Mouse (Mus musculus): ENCODE measurements around the gene Cdk10.

Gene Cdk10

GRCm38 (mm10) chr8:123275096-123275495 lies 50.5 kb downstream of the Cdk10 start:
- DNase-seq = no peak

DNA sequence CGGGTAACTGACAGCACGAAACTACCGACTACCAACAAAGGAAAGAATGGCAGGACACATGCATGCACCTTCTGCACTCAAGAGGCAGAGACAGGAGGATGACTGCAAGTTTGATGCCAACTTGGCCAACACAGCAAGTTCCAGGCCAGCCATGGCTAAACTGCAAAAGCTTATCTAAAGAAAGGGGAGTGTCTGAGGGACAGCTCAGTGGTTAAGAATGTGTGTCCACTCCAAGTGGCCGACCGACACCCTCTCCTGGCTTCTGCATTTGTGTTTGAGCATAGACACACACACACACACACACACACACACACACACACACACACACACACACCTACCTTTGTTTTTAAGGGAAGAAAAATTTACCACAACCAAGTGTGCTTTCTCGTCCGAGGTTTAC lies 53.8 kb downstream of the Cdk10 start:
- no peak for DNase-seq

- no peak for DNase-seq
Measured at GRCm38 (mm10) chr8:123279828-123280227, 55.2 kb downstream of the Cdk10 start.

- no peak for DNase-seq
Measured at GRCm38 (mm10) chr8:123280302-123281094, 55.9 kb downstream of the Cdk10 start.

Measured in kidney, adult 9 months (tissue).